Mouse (Mus musculus) stomach, postnatal 0 days (tissue): ENCODE data around the gene Mob3b.

Experiments
- CTCF ChIP-seq: IDR thresholded peaks from 2 replicates; pipeline ENCODE4 v1.5.1; 2016; ENCODE audit warnings: antibody characterized with exemption, low read depth, mild to moderate bottlenecking, moderate library complexity
- EP300 ChIP-seq: optimal IDR thresholded peaks from 2 replicates; pipeline ENCODE3; 2016; ENCODE audit warnings: antibody characterized with exemption

DNA sequence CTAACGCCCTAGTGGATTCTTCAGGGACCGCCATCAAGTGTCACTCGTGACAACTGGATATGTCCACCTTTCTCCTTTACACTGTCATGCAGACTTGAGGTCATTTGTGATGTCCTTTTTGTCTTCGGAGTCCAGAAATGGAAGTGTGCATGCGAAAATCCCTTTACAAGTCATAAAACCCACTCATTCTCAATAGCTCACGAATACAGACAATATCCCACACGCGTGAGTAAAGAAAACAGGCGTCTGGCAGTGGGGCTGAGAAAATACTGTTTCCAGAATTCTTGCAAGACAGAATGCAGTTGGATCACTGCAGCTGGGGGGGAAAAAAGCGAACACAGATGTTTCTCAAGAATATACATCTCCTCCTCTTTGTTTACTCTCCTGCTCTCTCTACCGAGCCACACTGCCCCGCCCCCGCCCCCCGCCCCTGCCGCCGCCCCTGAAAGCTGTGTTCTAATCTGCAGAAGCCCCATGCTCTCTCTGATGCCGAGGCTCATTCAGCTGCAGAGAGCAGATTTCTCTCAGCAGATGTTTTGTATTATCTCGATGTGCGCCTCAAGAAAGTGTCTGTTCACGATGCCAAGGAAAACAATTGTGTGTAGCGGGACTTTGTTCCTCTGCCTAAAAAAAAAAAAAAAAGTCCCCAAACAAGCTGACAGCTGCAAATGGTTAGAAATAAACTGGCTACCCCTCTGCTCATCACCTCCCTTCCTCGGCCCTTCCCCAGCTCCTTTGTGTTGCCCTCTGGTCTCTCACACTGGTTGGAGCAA lies 164.2 kb downstream of the Mob3b start:
- TF ChIP-seq CTCF (no peak), EP300 (no peak)
